Mouse (Mus musculus) left cerebral cortex, postnatal 14 days (tissue): ENCODE measurements around the gene Myo1d. TPM values are rescaled to one million over a fixed set of nuclear protein-coding genes. Genes with fewer than 3 reads are reported as not detected.

ENCODE experiments used
- DNase-seq, 2 experiments: peaks; one replicate each; pipeline ENCODE4 v3.0.0; 2021 to 2022; ENCODE audit warnings: low spot score in 2 of 2, mixed read lengths in 1 of 2
- intact Hi-C: fragments of 180-260 bp; cut with DNase I; formaldehyde crosslinking; loops from one replicate; pipeline ENCODE4 v1.15.1; 2025
- total RNA-seq, 2 experiments: library from RNA; stranded (reverse); gene quantifications; 2 replicates each; pipeline ENCODE4 v1.2.3; 2021

Gene Myo1d
- total RNA-seq, 2 experiments from 2014 or later = 4.1 to 4.6 TPM

DNA sequence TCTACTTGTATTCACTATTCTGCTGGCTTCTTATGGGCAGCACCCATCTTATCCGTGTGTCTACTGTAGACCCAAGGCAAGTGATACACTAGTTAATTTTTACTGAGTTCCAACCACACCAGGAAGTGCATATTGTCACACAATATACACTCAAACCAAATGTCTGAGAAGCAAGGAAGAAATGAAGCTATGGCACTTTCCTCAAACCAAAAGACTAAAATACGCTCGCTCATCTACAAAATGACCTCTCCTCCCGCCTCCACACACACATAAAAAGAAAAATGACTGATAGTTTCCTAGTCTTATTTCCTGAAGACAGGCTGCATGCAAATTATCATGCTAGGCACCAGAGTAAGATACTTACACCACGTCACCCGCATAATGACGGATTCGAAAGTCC is 113.6 kb downstream of the Myo1d start:
- intact Hi-C loops = no loop called here
- no peak for DNase-seq

DNA sequence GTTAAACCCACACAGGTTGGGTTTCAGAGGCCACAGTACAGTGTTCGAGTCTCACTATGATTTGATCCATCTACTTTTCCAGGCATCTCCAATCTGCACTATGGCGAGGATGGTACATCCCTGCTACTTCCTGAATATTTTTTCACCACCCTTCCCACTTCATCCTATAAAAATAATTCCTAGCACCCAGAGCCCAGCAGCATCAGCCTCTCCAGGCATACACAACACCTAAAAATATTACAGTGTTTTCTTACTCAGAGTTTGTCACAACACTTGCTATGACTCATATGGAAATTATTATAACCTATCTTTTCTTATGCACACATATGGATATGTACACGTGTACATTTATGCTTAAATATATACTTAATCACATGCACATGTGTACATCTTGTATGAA is 115.6 kb downstream of the Myo1d start:
- DNase-seq = peak in 1 of 2 experiments; percentile 0
- intact Hi-C loops = loop anchor here (5.0 kb wide), 2 partner anchors 47 to 62 kb away; no protein-coding TSS in a partner anchor

DNA sequence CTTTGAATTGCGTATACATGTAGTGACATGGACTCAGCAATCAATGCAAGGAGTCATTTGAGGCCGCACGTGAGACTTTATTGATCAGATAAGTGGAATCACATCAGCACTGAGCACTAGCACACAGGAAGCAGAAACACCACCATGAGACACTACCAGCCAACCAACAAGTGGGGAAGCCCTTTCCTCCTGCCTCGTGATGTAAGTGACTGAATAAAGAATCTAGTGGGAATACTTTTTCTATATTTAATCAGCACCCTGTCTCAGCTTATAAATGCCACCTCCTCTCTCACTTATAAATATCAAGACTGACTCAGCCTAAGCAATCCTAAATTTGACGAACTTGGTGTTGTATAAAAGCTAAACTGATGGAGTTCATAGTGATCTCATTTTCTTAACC is 134.7 kb downstream of the Myo1d start:
- intact Hi-C loops = no loop called here
- peak in 1 of 2 experiments; percentile 33 for DNase-seq

DNA sequence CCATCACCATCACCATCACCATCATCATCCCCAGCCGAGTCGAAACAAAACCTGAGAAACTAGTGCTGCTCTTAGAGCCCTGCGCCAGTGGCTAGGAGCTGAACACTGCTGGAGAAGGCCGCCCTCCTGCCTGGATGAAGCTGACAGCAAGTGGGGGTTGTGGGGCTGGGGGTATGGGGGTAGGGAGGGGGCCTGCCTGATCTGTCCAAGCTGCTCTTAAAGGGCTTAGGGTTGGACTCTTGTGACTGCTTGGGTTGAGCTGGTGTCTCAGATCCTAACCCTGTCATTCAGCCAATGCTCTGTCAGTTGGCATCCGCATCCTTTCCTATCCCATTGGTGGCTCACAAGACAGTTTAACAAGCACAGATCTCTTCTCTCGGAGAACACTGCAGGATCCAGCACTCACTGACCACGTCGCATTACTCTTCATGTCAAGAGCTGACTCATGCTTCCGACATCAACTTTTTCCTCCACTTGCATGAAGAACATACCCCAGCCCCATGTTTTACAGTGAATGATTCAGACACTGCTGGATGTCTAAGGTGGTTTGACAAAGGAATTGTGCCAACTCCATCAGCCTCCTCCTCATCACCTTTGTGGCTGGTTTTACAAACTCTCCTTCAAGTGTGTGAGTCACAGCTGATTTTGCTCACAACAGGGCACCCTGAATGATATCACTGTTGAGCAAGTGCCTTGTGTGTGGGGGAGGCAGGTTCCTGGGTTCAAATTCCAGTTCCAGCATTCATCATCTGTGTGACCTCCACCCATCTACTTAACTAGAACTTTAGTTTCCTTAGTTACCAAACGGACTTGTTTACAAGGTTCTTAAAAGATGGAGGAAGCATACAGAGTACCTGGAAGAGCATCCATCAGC is 150.6 kb downstream of the Myo1d start:
- intact Hi-C loops = no loop called here

DNA sequence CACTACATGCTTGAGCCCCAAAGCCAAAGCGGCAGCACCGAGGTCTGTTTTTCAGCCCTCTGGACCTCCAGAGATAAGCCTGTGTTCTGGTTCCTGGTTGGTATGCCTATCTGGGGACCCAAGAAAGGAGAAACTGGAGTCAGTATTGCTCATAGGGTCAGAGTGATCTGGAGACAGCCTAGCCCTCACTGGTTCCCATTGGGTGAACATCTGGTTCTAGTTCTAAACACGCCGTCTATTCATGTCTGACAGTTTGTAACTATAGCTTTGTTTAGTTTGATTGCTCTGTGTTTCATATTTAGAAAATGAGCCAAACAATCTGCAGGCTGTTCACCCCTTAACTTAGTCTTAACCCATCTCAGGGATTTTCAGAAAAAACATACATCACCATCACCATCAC is 151.2 kb downstream of the Myo1d start:
- no peak for DNase-seq
- intact Hi-C loops = no loop called here

More for the DNA sequence above, 150.6 kb downstream of the Myo1d start:
- DNase-seq = no peak

DNA sequence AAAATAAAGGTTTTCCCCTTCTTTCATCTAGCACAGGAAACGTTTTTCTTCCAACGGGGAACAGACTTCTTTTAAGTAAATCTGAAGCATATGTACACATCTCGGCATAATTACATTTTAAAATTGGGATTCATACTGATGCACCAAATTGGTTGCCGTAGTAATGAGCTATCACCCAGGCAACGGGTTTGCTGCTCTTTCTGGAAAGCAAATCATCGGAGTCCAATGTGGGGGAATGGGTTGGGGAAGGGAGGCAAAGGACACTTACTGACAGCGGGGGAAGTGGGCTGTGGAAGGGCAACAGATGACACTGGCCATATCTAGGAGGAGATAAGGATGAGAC is 156.8 kb downstream of the Myo1d start:
- DNase-seq = peak; percentile 73 to 87
- intact Hi-C loops = no loop called here

DNA sequence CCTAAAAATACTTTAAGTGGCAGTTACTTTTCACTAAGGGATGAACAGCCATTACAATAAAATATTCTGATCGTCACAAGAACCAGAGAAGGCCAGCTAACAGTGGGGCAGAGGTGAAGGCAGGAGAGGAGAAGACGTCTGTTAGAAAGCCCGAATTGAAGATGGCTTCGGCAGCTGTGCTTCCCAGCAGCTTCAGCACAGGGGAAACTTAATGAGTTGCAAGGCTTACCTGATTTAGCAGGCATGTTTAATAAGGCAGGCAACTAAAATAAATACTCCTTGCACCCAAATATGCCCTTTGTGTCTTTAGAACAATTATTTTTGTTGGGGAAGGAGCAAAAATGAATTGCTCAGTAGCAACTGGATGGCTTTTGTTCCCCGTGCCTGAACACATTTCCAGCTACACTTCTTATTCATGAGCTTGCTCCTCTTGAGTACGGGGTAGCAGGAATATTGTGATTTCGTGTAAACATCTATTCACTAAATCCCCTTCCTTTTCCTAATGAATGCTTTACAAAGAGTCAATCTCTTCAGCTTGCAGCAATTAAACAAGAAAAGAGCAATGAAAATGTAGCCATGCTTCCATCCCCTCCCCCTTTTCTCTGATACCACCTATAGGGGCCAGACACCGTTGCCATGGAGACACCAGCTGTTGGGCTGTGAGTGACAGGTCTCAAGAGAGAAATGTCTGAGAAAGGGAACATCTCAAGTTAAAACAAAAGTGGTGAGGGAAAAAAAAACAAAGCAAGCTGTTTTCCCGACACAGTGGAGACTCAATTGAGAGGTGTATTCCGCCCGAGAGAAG is 157.4 kb downstream of the Myo1d start:
- intact Hi-C loops = no loop called here
- DNase-seq = peak; percentile 48 to 73

DNA sequence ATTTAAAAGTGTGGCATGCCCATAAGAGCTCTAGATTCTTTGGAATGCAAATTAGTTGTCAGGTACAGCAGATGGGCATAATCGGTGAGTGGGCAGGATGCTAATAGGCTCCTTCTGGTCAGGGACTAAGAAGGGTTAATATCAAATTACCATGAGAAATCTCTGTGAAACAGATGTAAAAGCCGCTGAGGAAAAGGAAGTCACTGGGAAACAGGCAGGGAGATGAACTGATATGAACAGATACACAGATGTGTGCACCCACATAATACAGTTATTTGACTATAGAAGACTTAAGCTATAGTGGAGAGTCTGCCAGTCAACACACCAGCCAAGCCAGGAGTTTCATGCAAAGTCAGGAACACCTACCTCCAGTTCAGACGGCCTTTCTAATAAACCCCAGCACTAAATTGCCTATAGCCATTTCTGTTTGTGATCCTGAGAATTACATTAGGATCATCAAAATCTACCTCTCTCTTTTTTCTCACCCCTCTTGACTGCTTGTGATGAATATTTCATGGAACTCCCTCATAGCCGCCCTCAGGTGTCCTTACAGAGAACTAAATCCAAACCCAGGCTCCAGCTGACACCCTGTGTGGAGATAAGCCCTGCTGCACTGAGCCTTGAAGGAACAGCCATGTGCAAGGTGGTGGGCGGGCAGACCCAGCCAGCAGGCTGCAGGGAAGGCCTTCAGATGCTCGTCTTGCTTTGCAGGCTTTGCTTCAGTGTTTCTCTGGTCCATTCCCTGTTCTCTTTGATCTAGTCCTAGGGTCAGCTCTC is 164.7 kb downstream of the Myo1d start:
- intact Hi-C loops = loop anchor here (5.0 kb wide), 1 partner anchor 47 kb away; no protein-coding TSS in a partner anchor
- DNase-seq = peak; percentile 48 to 57

DNA sequence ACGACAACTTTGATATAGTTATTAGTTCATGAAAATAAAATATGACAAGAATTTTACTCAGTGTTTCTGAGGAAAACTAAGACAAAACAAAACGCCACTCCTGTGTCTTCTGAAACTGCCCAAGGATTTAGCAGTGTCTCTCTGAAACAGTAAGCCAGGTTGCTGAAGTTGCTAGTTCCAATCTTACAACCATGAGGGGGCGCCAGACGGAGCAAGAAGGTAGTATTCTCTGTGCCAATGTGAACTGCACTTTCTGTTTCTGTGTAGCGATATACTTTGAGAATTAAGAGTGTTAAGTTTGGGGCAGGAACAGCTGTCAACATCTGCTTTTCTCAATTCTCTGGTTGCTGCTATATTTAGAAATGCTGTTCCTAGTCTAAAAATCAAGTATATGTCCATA is 165.4 kb downstream of the Myo1d start:
- DNase-seq = peak; percentile 83 to 85
- intact Hi-C loops = no loop called here

DNA sequence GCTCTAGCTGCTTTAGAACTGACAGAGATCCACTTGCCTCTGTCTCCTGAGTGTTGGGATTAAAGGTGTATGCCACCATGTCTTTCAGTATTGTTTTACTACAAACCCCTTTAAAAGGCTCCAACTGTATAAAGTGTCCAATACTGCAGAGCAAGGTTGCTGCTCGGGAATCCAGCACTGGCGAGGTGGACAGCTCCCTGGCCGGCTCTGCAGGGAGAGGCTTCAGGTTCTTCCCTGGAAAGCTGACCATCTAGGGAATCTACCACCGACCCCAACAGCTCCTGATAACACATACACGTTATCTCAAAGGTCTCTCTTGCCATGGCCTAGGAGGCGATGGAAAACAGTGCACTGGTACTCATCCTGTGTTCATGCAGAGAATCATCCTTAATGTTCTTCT is 166.3 kb downstream of the Myo1d start:
- DNase-seq = no peak
- intact Hi-C loops = no loop called here

DNA sequence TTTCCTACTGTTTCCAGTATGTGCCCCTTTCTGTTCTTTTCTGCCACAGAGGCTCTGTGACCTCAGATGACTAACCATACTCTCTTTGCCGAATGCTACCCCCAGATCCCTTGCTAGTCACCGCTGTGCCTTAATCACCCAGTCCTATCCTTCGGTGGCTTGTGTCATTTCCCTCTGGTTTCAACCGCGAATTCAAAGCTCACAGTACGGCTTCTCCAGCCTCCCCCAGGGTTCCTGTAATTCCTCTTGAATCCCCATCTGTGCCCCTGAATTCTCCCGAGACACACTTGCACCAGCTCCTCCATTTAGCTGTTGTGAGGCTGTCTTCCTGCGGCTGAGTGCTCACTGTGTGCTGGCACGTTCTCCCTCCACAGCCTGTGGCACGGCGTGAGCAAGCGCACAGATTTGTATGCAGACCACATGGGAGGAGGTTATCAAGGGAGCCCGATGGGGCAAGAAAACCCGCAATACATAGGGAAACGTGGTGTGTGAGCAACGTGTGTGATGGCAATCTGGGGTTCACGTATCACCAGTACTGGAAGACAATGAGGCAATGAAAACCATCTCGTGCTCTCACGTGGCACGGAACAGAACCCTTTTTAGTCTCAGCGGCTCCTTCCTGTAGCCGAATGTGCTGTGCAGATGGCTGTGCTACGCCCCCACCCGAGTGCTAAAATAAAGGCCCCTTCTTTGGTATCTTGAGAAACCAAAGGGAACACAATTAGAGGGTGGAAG is 177.0 kb downstream of the Myo1d start:
- peak; percentile 87 to 94 for DNase-seq
- intact Hi-C loops = loop anchor here (2.0 to 5.0 kb wide), 5 partner anchors 36 to 126 kb away; partner anchors contain the start of gene Cdk5r1

DNA sequence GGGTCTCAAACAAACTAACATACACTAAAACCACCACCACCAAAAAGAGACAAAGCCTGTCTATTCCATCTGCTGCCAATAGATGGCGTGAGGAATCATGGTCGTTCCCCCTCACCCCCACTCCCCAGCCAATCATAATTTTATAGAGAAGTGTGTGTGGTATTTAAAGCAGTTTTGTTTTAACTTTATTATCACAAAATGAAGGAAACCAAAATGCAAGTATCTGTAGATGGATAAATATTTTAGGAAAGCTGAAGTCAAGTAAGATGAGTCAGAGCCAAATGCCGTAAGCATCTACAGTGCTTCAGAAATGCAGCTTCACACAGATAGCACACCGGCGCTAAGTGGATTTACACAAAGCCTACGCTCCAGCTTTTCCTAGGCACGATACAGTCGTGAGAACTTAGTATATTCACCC is 177.8 kb downstream of the Myo1d start:
- intact Hi-C loops = loop anchor here (2.0 to 5.0 kb wide), 5 partner anchors 35 to 125 kb away; partner anchors contain the start of gene Cdk5r1
- peak; percentile 55 to 71 for DNase-seq

DNA sequence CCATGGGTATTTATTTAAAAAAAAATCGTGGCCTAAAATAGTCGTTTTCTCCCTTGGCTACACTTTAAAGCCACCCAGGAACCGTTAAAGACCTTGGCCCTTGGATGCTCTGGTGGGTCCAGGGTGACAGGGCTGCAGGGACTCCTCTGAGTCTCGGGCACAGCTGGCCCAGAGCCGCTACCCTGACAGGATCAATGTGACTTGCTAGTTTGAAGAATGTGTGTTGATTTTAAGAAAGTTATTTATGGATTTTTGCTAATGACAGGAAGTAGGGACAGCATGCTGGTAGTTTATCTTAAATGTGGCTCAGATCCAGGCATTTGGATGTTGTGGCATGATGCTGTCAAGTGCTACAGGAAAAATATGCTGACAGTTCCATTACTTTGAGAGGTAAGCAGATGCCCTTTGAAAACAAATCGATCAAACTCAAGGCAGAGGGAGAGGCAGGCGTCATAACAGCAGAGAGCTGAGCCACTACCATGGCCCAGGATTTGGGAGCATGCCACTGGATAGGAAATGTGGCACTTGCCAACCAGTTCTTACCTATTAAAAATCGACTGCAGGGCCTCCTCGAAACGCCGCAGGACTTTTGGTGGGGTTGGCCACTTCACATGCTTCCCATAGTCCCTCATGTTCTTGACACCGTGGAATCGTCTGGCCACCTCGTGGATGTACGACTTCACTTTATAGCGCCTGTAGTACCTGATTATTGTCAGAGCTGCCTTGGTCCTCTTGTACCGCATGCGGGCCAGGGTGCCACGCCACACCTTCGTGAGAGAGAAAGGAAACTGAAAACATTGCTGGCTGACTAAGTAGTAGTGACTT is 178.6 kb downstream of the Myo1d start:
- intact Hi-C loops = loop anchor here (5.0 kb wide), 3 partner anchors 34 to 94 kb away; no protein-coding TSS in a partner anchor
- DNase-seq = no peak

DNA sequence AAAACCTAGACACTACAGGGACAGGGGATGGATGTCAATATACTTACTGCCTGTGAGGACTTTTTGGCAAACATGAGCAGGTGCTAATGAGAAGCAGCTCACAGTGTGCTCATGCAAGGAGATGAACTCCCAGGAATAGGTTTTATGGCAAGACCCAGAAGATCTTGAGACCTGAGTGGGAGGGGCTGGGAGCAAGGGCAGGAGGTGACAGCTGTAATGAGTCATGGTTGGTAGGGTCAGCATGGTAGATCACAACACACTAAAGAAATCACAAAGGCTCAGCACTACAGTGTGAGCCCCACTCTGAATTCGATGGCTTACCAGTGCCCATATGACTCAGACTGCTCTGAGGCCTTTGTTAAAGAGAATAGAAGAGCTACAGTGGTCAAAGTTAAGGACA is 184.3 kb downstream of the Myo1d start:
- no peak for DNase-seq
- intact Hi-C loops = no loop called here

DNA sequence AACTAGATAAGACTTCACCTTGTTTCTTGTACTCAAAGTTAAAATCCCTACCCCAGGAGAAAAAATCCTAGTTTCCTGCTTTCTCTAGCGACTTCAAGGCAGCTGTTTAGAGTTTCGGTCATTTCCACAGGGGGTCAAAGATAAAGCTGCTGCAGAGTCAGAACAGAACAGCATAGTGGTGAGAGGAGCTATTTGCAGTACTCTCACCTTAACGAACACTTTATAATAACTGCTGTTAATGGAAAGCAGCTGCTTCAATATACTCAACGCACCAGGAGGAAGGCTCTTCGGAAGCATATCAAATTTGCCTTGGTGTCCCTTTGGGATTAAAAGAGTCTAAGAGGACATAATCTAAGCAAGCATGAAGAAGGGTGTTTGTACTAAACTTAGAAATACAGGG is 190.4 kb downstream of the Myo1d start:
- intact Hi-C loops = no loop called here

DNA sequence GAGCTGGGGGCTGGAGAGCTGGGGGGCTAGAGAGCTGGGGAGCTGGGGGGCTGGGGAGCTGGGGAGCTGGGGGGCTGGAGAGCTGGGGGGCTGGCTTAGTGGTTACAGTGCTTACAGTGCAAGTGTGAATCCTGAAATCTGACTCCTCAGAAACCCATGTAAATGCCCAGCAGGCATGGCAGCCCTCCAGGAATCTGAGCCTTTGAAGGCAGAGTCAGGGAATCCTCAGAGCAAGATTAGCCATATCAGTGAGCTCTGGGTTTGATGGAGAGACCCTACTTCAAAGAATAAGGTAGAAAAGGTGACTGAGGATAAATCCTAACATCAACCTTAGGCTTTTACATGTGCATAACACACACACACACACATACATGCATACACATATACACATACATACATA is 194.1 kb downstream of the Myo1d start:
- DNase-seq = no peak
- intact Hi-C loops = no loop called here

More for the DNA sequence above, 190.4 kb downstream of the Myo1d start:
- DNase-seq = no peak

DNA sequence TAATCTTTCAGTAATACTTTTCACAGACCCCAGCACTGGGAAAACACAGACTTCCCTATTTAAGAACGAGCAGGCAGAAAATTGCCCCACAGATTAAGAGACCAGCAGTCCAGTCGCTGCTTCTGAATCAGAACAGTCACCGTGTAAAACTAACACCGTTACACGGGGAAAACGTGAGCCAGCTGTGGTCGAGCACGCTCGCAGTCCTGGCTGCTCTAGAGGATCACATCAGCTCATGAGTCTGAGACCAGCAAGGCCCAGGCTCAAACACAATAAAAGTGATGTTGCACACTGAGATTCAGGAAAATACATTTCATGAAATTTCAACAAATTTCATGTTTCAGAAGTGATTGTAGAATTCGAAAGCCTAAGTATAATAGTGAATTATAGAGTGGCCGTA is 194.6 kb downstream of the Myo1d start:
- intact Hi-C loops = no loop called here
- DNase-seq = no peak

DNA sequence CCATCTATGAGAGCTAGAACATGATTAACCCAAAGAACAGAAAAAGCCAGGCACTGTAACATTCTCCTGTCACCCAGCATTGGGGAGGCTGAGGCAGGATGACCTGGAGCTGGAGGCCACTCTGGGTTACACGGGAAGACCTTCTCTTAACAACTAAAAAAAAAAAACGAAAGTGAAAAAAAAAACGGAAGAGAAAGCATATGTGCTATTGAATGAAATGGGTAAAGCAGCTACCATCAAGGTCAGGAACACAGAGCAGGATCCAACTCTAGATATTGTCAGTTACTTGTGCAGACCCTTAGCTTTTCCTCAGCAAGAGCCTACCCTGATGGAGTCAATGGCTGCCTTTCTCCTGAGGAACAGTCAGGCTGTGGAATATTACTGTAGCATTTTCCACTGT is 199.3 kb downstream of the Myo1d start:
- intact Hi-C loops = no loop called here
- DNase-seq = no peak
